Mouse (Mus musculus): ENCODE measurements at regions not wholly inside any gene's neighbourhood (a gene's known extent, or its start where the extent isn't known, plus 50 kb on each side); places are given as distances from the start of the nearest gene placed in this dataset.

DNA sequence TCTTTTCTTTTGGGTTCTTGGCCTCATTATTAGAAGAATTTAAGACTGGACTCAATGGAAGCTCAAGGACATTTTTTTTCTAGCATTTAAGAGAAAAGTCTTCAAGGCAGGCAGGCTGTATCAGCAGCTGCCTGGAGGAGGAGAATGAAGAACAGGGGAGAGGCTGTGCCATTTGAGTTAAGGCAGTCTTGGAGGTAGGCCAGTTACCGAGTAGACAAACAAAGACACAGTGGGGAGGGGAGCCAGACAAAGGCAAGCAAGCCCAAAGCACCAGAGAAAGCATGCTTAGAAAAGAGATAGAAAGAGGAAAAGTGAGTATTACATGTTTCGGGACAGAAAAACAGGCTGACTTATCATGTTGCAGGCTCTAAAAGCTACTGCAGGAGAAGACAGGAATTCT lies 392.0 kb downstream of the Igsf11 start:
- in situ Hi-C loops (cut with MboI, MseI), result no loop called here

DNA sequence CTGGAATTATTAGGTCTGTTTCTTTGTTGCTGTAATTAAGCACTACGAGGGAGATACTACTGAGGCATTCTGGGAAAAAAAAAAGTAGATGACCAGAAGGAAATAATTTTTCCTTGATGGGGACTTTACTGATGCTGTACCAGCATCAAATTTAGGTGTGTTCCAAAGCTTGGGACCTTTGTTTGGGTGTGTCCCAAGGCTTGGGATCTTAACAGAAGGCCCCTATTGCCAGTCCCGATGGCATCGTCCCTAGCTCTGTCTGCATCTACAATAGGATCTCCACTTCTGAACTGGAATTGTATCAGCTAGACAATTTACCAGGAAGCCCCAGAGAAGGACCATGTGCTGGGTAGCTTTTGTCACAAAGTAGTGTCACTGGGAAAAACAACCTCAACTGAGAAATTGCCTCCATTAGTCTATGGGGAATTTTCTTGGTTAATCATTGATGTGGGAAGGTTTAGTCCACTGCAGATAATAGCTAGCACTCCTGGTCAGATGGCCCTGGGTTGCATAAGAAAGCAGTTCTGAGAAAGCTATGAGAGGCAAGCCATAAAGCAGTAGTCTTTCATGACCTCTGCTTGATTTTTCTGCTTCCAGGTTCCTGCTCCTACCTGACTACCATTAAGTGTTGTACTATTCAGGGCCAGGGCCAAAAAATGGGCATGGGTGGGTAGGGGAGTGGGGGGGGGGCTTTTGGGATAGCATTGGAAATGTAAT lies 392.7 kb downstream of the Igsf11 start:
- in situ Hi-C loops (cut with MboI, MseI), result no loop called here

DNA sequence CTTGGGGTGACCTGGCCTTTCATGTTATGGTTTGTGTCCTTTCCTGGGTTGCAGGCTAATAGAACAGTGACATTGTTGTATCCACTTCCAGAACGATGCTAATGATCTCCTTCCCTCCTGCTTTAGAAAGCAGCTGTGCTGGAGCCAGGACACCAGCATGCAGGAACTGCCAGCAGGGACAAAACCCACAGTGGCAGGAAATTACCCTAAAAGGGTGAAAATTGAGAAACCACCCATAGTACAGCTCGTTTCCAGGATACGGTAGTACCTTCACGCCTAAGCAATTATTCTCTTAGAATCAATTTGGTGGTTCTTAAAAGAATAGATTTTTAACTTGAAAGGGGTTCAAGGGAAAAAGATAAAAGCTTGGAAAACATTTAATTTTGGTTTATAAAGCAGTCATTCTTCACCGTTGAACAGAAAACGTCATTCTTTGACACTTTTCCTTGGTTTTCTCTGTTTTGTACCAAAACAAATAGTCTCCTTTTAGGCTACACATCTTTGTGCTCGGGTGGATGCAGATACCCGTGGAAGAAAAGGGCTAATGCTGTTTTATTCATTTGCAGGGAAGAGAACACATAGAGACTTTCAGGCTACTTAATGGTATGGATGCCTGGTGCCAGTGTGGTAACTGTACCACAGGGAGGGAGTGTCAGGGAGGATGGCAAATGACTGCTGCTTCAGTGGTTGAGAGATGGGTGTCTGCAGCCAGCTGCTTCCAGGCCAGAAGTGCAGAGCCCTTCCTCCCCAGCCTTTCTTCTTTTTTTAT lies 394.5 kb downstream of the Igsf11 start:
- in situ Hi-C loops (cut with MboI, MseI), result no loop called here

DNA sequence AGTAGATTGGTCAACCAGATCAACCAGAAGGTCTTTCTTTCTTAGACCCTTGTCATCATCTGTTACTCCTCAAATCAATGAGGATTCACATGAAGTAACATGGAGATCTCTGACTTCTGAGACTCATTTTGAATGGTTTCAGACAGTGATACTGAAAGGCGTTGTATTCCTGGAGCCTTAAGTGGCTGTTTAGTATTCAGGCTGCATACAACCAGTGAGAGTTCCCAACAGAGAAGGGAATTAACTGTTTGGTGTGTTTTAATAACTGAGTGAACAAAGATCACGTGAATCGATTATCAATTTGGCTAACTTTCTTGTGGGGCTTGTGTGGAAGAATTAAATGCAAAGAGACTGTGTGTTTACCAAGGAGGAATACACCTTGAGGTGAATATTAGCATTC lies 406.4 kb downstream of the Igsf11 start:
- in situ Hi-C loops (cut with MboI, MseI), result no loop called here

DNA sequence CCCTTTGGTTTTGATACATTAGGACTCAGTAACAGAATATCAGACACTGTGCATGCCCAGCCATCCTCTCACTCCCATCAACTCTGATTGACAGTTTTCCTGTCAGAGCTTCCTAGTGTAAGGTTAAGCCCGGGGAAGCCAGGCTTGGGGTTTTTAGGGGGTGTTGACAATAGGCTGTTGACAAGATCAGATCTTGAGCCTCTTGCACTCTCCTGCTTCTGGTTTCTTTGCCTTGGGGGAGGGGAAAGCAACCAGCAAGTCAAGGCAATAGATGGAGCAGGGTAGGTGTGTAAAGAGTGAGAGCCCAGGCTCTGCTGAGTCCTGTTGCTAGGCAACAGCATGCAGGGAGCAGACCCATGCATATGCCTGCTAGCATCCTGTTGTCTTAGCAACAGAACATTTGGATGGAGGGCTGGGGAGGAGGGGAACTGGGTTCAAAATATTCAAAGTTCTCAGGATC lies 410.5 kb downstream of the Igsf11 start:
- in situ Hi-C loops (cut with MboI, MseI), result no loop called here

DNA sequence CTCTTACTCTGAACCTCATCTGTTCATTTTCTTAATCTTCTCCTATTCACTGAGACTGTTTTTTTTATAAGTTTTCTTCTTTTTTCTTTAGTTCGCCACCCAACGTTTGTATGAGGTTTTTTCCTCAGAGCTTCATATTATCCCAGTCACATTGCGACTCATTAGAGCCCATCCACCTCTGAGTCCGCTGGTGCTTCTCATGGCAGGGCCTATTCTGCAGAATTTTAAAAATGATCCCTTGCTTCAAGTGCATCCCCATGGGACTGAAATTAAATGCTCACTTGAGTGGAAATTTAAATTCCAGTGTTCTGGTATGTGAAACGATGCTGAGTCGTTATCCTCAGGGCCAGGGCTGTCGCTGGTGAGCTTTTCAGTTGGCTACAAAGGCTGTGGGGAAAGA lies 410.9 kb downstream of the Igsf11 start:
- in situ Hi-C loops (cut with MboI, MseI), result no loop called here

DNA sequence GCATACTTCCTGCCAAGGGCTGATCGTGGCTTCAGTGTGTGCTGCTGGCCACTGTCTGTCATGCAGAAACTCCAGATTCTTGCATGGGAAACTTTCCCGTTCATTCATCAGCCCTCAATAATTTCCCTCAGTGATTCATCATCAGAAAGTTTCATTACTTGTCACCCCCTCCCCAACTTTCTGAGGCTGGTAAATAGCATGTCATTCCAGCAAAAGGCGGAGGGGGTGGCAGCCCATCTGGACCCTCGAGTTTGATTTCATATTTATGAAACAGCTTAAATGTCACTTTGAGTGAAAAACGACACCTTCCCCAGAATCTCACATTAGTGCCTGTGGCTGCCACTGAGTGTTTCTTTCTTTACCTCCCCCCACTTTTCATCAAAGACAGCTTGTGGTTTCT lies 415.5 kb downstream of the Igsf11 start:
- in situ Hi-C loops (cut with MboI, MseI), result no loop called here

DNA sequence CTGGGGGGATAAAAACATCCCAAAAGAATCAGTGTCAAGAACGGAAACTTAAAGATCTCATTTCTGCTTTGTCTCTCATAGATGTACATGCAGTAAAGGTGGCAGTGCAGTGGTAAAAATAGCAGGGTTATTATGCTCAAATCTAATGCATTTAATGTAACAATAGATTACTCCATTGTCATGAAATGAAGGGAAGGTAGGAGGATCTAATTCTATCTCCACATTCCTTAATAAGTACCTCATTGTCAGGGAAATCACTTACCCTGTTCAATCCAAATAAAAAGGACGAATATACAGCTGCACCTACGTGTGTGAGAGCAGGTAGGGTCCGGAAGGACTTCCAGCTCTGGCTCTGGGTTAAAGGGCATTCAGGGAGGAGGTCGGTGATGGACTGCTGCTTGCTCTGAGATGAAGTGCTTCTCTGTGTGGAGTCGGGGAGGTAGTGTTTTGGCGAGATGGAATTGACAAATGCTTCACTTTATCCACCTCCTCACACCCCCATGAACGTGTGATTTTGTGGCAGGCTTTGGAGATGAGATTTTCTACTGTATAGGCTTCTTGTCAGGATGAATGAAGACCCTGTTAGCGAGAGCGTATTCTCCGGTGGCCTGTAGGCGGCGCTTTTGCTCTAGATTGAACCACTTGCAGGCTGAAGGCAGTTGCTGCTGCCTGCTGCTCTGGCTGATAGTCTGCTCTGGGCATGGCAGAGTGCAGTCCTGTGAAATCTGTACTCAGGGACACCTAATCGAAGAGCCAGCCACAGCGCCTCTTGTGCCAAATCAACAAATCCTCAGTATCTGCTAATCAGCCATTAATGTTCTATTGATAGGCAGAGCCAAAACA lies 424.5 kb downstream of the Igsf11 start:
- in situ Hi-C loops (cut with MboI, MseI), result no loop called here

DNA sequence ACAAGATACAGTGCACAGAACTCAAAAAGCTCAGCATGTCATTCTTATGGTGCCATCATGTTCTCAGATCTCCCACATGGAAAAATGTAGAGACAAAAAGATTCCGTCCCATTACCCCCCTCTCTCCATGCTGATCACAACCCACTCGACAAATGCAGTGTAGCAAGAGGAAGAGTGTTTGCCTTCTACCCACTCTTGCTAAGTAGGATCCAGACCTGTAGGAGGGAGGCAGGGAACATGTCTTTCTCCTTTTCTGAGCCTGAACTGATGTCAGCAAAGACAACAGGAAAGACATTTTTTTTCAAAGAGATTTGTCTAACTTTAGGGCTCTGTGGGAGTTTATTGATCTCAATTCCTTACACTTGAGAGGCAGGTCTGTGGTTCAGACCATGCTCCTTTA lies 433.2 kb downstream of the Igsf11 start:
- in situ Hi-C loops (cut with MboI, MseI), result no loop called here

DNA sequence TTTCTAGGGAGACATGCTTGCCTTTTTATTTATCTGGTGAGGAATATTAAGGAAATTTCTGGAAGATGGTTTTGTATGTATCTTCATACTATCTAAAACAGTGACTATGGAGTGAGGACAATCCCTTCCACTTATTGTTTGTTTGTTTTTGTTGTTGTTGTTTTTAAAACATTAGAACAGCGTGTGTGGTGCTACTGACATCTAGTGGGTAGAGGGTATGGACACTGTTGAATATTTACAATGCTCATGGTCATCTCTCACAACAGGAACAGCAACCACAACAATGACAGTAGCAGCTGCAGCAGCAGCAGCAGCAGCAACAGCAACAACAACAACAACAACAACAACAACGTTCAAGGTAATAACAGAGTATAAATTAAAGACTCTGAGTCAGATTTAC lies 471.2 kb downstream of the Igsf11 start:
- in situ Hi-C loops (cut with MboI, MseI), result no loop called here

DNA sequence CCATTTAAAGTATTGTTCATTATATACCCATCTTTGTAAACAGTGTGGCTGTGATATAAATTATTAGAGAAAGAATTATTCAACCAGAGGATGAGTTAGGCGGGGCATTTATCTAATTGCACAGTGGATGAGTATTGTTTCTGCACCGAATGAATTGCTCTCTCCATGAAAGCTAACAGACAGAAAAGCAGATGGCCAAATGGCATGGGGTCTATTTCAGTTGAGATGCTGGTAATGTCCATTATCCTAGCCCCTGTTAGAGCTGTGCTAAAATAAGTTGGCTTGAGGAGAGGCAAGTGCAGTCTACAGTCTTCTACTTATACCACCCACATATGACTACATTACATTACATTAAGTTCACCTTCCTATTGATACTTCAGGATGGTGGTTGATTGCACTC lies 475.8 kb downstream of the Igsf11 start:
- in situ Hi-C loops (cut with MboI, MseI), result no loop called here

DNA sequence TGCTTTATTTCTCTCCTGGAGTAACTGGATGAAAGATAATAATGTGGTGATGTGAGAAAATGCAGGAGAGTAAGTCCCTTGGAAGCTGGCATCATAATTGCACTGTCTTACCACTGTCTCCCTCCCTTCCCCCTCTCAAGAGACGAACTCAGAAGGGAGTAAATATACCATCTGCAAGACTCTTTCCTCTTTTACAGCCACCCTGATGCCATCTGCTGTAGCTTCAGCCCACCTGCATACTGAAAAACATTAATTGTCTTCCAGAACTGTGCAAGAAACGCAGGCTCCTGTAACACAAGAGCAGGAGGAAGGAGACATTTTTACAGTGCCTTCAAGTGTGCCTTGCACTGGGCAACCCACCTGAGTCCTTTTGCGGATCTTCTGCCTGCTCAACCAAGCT lies 482.1 kb downstream of the Igsf11 start:
- in situ Hi-C loops (cut with MboI, MseI), result loop anchor here in 1 of 2 experiments (25.0 kb wide), 1 partner anchor 538 kb away; no protein-coding TSS in a partner anchor

DNA sequence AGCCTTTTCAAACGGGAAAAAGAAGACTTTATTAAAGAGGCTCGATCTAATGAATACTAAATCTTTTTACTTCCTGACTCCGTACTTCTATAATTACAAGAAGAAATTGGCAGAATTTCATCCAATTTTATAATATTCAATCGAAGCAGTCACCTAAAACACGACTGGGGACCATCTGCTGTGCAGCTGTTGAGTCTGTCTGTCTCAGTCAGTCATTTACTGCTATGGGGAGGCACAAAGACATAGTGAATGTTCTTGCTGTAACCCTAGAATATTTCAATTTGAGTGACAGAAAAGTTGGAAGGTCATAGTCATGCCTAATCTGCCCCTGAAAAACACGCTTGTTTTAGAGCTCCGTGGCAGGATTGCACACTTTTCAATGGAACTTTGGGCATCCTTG lies 487.5 kb downstream of the Igsf11 start:
- in situ Hi-C loops (cut with MboI, MseI), result loop anchor here in 1 of 2 experiments (25.0 kb wide), 1 partner anchor 532 kb away; no protein-coding TSS in a partner anchor

DNA sequence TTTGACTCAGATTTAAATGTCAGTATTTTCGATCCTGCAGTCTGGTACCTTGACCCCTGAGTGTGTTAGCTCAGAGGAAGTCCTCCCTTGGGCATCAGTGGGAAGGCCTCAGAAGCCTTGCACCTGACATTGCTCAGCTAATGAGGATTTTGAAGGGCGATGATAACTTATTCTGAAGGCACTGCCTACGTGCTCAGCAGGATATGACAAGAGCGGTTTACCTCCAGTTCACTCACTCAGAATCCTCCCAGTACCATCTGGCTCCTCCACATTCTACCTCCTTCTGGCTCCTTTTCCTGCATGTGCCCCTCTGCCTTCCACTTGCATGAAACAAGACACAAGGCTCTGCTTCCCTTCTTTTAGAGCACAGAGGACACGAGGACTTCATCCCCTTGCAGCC lies 497.5 kb downstream of the Igsf11 start:
- in situ Hi-C loops (cut with MboI, MseI), result loop anchor here in 1 of 2 experiments (25.0 kb wide), 1 partner anchor 522 kb away; no protein-coding TSS in a partner anchor

DNA sequence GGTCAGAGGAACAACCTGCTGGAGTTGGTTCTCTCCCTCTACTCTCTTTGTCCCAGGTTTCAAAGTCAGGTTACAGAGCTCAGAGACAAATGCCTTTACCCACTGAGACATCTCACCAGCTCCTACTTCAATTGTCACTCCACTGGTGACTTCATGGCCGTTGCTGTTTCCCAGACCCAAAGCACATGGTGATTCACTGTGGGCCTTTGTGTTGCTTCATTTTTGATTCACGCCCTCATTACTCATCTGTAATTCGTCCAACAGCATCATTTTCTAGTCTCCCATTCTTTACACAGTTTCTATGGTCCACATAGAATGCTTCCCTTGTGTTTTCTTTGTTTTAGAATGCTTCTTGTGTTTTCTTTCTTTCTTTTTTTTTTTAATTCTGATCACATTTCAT lies 498.2 kb downstream of the Igsf11 start:
- in situ Hi-C loops (cut with MboI, MseI), result loop anchor here in 1 of 2 experiments (25.0 kb wide), 1 partner anchor 522 kb away; no protein-coding TSS in a partner anchor

DNA sequence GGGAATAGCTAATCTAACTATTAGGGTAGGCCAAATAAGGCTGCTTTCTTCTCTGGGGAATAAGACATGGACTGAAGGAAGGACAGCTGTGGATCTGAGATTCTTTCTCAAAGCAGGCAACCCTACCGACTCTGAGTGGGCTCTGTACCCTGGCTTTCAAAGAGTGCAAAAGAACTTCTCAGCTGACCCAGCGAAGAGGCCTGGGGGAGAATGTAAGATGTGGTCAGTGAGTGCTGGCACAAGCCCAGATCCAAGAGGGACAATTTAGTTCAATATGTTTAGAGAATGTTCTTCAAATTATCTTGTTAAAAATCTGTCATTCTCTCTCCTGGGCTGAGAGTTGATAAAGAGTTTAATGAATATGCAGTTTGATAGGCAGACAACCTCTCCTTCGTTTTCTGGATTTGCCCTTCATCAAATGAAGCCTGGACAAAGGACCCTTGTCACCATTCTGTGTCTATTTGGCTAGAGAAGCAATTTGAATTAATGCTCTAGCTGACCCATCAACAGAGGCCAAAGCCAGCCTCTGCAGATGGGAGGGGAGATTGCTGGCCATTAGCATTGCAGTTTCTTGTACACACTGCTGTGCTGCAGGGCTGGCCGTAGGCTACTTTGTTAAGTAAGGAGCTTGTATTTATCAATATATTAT lies 509.8 kb downstream of the Igsf11 start:
- in situ Hi-C loops (cut with MboI, MseI), result no loop called here

DNA sequence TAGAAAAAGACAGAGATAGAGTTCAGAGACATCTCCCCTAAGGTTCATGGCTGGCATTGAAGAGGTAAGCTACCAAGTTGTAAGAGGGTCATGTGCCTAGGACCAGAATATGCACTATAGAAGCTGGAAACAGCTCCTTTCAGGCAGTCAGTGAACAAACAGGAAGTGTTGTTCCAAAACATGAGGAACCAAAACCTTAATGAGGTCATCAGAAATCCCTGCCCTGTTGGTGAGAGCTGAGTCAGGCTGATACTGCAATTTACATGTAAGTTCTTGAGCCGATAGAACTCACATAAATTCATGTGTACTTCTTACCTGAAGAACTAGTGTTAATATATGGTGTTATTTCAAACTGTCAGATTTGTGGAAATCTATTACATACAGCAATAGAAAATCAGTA lies 539.1 kb downstream of the Igsf11 start:
- in situ Hi-C loops (cut with MboI, MseI), result no loop called here

DNA sequence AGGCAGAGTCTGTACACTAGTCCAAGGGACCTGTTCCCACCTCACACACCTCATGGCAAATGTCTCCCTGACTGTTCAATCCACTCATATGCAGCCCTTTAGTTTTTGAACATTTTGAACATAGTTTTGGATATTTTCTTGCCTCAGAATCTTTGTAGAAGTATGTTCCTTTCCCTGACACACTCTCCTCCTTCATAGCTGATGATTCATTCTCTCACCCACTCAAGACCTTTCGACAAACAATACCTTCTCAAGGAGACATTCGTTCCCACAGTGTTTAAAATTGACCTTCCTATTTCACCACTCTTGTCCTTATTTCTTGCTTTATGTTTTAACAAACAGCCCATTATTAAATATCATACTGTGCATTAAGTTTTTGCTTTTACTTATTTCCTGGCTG lies 538.4 kb upstream of the Lsamp start:
- in situ Hi-C loops (cut with MboI, MseI), result no loop called here

DNA sequence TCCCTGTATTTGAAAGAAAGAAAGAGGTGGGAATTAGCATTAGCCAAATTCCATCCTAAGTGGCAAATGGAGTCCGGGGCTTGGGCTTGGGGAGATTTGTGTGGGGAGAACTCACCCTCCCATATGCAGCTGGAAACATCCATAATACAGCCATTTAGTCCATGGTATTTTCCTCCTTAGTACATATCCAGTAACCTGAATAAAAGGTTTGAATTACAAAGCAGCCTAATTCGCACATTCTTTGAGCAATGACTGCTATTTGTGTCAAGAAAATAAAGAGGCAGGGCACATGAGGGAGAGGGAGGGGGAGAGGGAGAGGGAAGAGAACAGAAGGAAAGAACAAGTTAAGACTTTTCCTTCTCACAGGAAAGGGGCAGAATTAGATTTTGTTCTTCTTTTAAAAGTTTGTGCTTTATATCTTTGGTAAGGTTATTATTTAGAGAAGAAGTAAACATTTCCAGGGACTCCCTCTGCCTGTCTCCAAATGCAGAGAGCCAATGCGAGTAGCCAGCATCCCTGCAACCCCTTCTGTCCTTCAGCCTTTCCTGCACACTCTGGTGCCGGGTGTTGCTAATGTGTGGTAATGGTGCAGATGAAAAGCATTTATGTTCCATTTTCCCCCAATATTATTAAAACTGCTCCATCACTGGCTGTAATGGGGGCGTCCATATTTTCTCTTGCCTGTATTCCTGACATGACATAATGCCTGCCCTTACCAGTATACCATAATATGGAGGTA lies 530.6 kb upstream of the Lsamp start:
- in situ Hi-C loops (cut with MboI, MseI), result no loop called here
